Mouse (Mus musculus) frontal cortex, postnatal 10 days (tissue): ENCODE results near the gene Cmip.

Source experiments
- DNase-seq, 2 experiments: peaks; one replicate each; pipeline ENCODE4 v3.0.0; 2022; ENCODE audit warnings: low spot score in 2 of 2, mixed read lengths in 1 of 2

Gene Cmip

GRCm38 (mm10) chr8:117294812-117295211, 37.9 kb downstream of the Cmip start:
- no peak for DNase-seq

- no peak for DNase-seq
Measured at GRCm38 (mm10) chr8:117297913-117298518, 41.2 kb downstream of the Cmip start.

- DNase-seq = no peak
Measured at GRCm38 (mm10) chr8:117299204-117299603, 42.3 kb downstream of the Cmip start.

GRCm38 (mm10) chr8:117300188-117300587, 43.3 kb downstream of the Cmip start:
- no peak for DNase-seq

- DNase-seq = no peak
Measured at GRCm38 (mm10) chr8:117301457-117302041, 44.7 kb downstream of the Cmip start.

- no peak for DNase-seq
Measured at GRCm38 (mm10) chr8:117302072-117302471, 45.2 kb downstream of the Cmip start.

GRCm38 (mm10) chr8:117303666-117304065, 46.8 kb downstream of the Cmip start:
- no peak for DNase-seq

GRCm38 (mm10) chr8:117305405-117305804, 48.5 kb downstream of the Cmip start:
- no peak for DNase-seq

GRCm38 (mm10) chr8:117306756-117307155, 49.9 kb downstream of the Cmip start:
- DNase-seq = no peak

- no peak for DNase-seq
Measured at GRCm38 (mm10) chr8:117307221-117307620, 50.4 kb downstream of the Cmip start.

GRCm38 (mm10) chr8:117308303-117309095, 51.6 kb downstream of the Cmip start:
- no peak for DNase-seq

- no peak for DNase-seq
Measured at GRCm38 (mm10) chr8:117309653-117310274, 52.9 kb downstream of the Cmip start.

GRCm38 (mm10) chr8:117310961-117311561, 54.2 kb downstream of the Cmip start:
- DNase-seq = no peak

- no peak for DNase-seq
Measured at GRCm38 (mm10) chr8:117314308-117314953, 57.6 kb downstream of the Cmip start.

- no peak for DNase-seq
Measured at GRCm38 (mm10) chr8:117315727-117316126, 58.9 kb downstream of the Cmip start.

- no peak for DNase-seq
Measured at GRCm38 (mm10) chr8:117317478-117317877, 60.6 kb downstream of the Cmip start.

GRCm38 (mm10) chr8:117318911-117319826, 62.3 kb downstream of the Cmip start:
- DNase-seq = no peak

- no peak for DNase-seq
Measured at GRCm38 (mm10) chr8:117320616-117321015, 63.8 kb downstream of the Cmip start.

- no peak for DNase-seq
Measured at GRCm38 (mm10) chr8:117321232-117321631, 64.4 kb downstream of the Cmip start.

GRCm38 (mm10) chr8:117322021-117322420, 65.2 kb downstream of the Cmip start:
- peak; percentile 61 to 80 for DNase-seq
